Mouse (Mus musculus) ES-Bruce4 (cell line): ENCODE results near the gene Prn.

Source experiments
- CTCF ChIP-seq: IDR thresholded peaks from one replicate; pipeline ENCODE4 v1.8.1; 2011; ENCODE audit warnings: low read depth, low read length
- EP300 ChIP-seq: IDR thresholded peaks from 2 replicates; pipeline ENCODE4 v1.6.1; 2011; ENCODE audit warnings: low read depth, low read length; ENCODE audit not compliant: insufficient read depth
- POLR2A ChIP-seq: IDR thresholded peaks from one replicate; pipeline ENCODE4 v1.8.1; 2011; ENCODE audit warnings: low read length; ENCODE audit not compliant: insufficient read depth

DNA sequence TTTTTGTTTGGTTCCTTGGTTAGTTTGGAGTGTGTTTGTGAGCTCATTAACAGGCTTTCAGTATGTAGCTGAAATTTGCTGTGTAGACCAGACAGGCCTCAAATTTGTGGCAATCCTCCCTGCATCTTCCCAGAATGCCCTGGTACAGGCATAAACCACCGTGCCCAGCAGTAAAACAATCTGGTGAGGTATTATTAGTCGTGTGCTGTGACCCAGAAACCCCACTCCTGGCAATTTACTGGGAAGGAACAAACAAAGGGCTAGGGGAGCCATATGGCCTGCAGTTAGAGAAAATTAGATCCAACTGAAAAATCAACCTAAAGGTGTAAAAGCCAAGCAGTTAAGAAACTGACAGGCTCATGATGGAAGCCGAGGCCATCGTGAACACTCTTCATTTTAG, 1.6 kb downstream of the Prn start:
- no peak for TF ChIP-seq CTCF
- TF ChIP-seq POLR2A, result no peak
- no peak for TF ChIP-seq EP300
